Mouse (Mus musculus): Measurements from ENCODE around the gene Btc.

GRCm38 (mm10) chr5:91434723-91435658 lies 32.2 kb upstream of the Btc start:
- TF ChIP-seq RAD21 (IDR thresholded peaks at IDR 0.05; ENCODE audit: low read depth, low read length): no peak
- no peak for TF ChIP-seq EP300 (IDR thresholded peaks at IDR 0.05; ENCODE audit: low read depth in 1 of 2, low read length in 2 of 2)
- no peak for TF ChIP-seq POLR2A (IDR thresholded peaks at IDR 0.05; ENCODE audit: control insufficient read depth in 1 of 2, insufficient read depth in 1 of 2, low read depth in 1 of 2, low read length in 2 of 2, poor library complexity in 1 of 2)
- no peak for TF ChIP-seq CTCF (IDR thresholded peaks at IDR 0.05 in 2 of 3, conservative IDR thresholded peaks at IDR 0.05 in 1 of 3; ENCODE audit: control insufficient read depth in 1 of 3, insufficient read depth in 1 of 3, low read depth in 2 of 3, low read length in 3 of 3, poor library complexity in 1 of 3, severe bottlenecking in 1 of 3)
- TF ChIP-seq NRF1 (IDR thresholded peaks at IDR 0.05; ENCODE audit: insufficient read depth, low read depth, low read length, poor library complexity, severe bottlenecking): no peak
- TF ChIP-seq ZNF384 (IDR thresholded peaks at IDR 0.05; ENCODE audit: low read depth, low read length): no peak
- no peak for TF ChIP-seq ZC3H11A (IDR thresholded peaks at IDR 0.05; ENCODE audit: low read depth, low read length)
- no peak for TF ChIP-seq MAZ (IDR thresholded peaks at IDR 0.05; ENCODE audit: low read depth, low read length)
